Mouse (Mus musculus) CH12.LX (cell line): ENCODE measurements around the gene Hip1r. TPM values are rescaled to one million over a fixed set of nuclear protein-coding genes. Genes with fewer than 3 reads are reported as not detected.

Source experiments
- DNase-seq: peaks from one replicate; pipeline ENCODE4 v3.0.0-alpha.2; 2013; ENCODE audit errors: extremely low read depth
- H3K27ac ChIP-seq: 2 replicates; pipeline ENCODE4 v1.5.1; 2012; ENCODE audit warnings: low read depth, mild to moderate bottlenecking, control low read depth, moderate library complexity; ENCODE audit not compliant: insufficient read depth
- H3K27me3 ChIP-seq: replicated peaks from 2 replicates; pipeline ENCODE3; 2012; ENCODE audit warnings: inconsistent platforms
- H3K36me3 ChIP-seq, 2 experiments: replicated peaks in 1 of 2; 2 replicates each; pipeline versions ENCODE3 to v1.6.1; 2012; ENCODE audit warnings: inconsistent platforms in 1 of 2, low read length in 1 of 2, mild to moderate bottlenecking in 1 of 2, mixed read lengths in 1 of 2, moderate library complexity in 1 of 2; ENCODE audit not compliant: control insufficient read depth in 1 of 2, insufficient read depth in 1 of 2
- H3K4me1 ChIP-seq, 2 experiments: 2 replicates each; pipeline ENCODE4 v1.6.1; 2012; ENCODE audit warnings: inconsistent platforms in 1 of 2, moderate library complexity in 1 of 2; ENCODE audit not compliant: insufficient read depth in 2 of 2, control insufficient read depth in 1 of 2
- H3K4me2 ChIP-seq: 2 replicates; pipeline ENCODE4 v1.6.1; 2012; ENCODE audit warnings: low read depth, mild to moderate bottlenecking, control low read depth; ENCODE audit not compliant: poor library complexity, insufficient read depth, severe bottlenecking
- H3K4me3 ChIP-seq, 3 experiments: fragments of 150-350 bp in 1 of 3; sonication (generic) in 1 of 3; replicated peaks in 1 of 3; 2 replicates each; pipeline versions ENCODE3 to v1.5.1; 2011 to 2012; ENCODE audit warnings: low read depth in 2 of 3, low read length in 2 of 3, mild to moderate bottlenecking in 2 of 3, moderate library complexity in 2 of 3, control low read depth in 1 of 3, improper control_type of control experiment in 1 of 3, inconsistent platforms in 1 of 3, mixed read lengths in 1 of 3; ENCODE audit not compliant: poor library complexity in 1 of 3
- H3K79me2 ChIP-seq: replicated peaks from 2 replicates; pipeline ENCODE4 v1.6.1; 2012; ENCODE audit warnings: mild to moderate bottlenecking, moderate library complexity; ENCODE audit not compliant: control insufficient read depth, poor library complexity, insufficient read depth, severe bottlenecking; ENCODE audit errors: extremely low read depth
- H3K9ac ChIP-seq: 2 replicates; pipeline ENCODE4 v1.6.1; 2012; ENCODE audit warnings: low read depth, mild to moderate bottlenecking, control low read depth, moderate library complexity; ENCODE audit not compliant: insufficient read depth
- H3K9me3 ChIP-seq: replicated peaks from 2 replicates; pipeline ENCODE3; 2012; ENCODE audit warnings: low read length, inconsistent platforms, mixed read lengths
- CHD2 ChIP-seq: IDR thresholded peaks from 2 replicates; pipeline ENCODE4 v1.6.1; 2011; ENCODE audit warnings: low read length, improper control_type of control experiment
- E2F4 ChIP-seq: IDR thresholded peaks from 2 replicates; pipeline ENCODE4 v1.6.1; 2011; ENCODE audit warnings: low read depth, low read length, improper control_type of control experiment; ENCODE audit not compliant: insufficient replicate concordance
- ELF1 ChIP-seq: IDR thresholded peaks from 2 replicates; pipeline ENCODE4 v1.6.1; 2014; ENCODE audit warnings: low read depth, mild to moderate bottlenecking, inconsistent platforms, low read length, improper control_type of control experiment
- EP300 ChIP-seq: IDR thresholded peaks from 2 replicates; pipeline ENCODE4 v1.6.1; 2011; ENCODE audit warnings: low read length, improper control_type of control experiment
- ETS1 ChIP-seq: conservative IDR thresholded peaks from 2 replicates; pipeline ENCODE4 v1.6.1; 2012; ENCODE audit warnings: low read depth, mild to moderate bottlenecking, inconsistent platforms, low read length, improper control_type of control experiment, moderate library complexity
- IRF4 ChIP-seq: IDR thresholded peaks from 2 replicates; pipeline ENCODE4 v1.6.1; 2014; ENCODE audit warnings: low read depth, mild to moderate bottlenecking, inconsistent platforms, low read length, improper control_type of control experiment
- JUN ChIP-seq: IDR thresholded peaks from 2 replicates; pipeline ENCODE4 v1.6.1; 2011; ENCODE audit warnings: low read depth, mild to moderate bottlenecking, low read length, improper control_type of control experiment, moderate library complexity; ENCODE audit not compliant: insufficient read depth
- JUND ChIP-seq: conservative IDR thresholded peaks from 2 replicates; pipeline ENCODE4 v1.6.1; 2011; ENCODE audit warnings: low read depth, low read length, improper control_type of control experiment
- MAFK ChIP-seq: IDR thresholded peaks from 2 replicates; pipeline ENCODE4 v1.6.1; 2011; ENCODE audit warnings: low read length, improper control_type of control experiment; ENCODE audit not compliant: insufficient replicate concordance
- MAX ChIP-seq: IDR thresholded peaks from 2 replicates; pipeline ENCODE4 v1.6.1; 2011; ENCODE audit warnings: low read length, improper control_type of control experiment
- MEF2A ChIP-seq: IDR thresholded peaks from 2 replicates; pipeline ENCODE4 v1.6.1; 2014; ENCODE audit warnings: low read depth, mild to moderate bottlenecking, inconsistent platforms, low read length, improper control_type of control experiment, borderline replicate concordance
- MXI1 ChIP-seq: IDR thresholded peaks from 2 replicates; pipeline ENCODE4 v1.6.1; 2011; ENCODE audit warnings: mild to moderate bottlenecking, low read depth, low read length, improper control_type of control experiment
- MYC ChIP-seq: IDR thresholded peaks from 2 replicates; pipeline ENCODE4 v1.6.1; 2011; ENCODE audit warnings: low read depth, mild to moderate bottlenecking, improper control_type of control experiment, low read length
- NELFE ChIP-seq: IDR thresholded peaks from 2 replicates; pipeline ENCODE4 v1.6.1; 2011; ENCODE audit warnings: low read depth, low read length, improper control_type of control experiment
- POLR2AphosphoS2 ChIP-seq: IDR thresholded peaks from 2 replicates; pipeline ENCODE4 v1.6.1; 2011; ENCODE audit warnings: low read depth, low read length, improper control_type of control experiment
- RAD21 ChIP-seq: IDR thresholded peaks from 2 replicates; pipeline ENCODE4 v1.6.1; 2011; ENCODE audit warnings: low read depth, mild to moderate bottlenecking, low read length, improper control_type of control experiment, moderate library complexity
- SIN3A ChIP-seq: IDR thresholded peaks from 2 replicates; pipeline ENCODE4 v1.6.1; 2012; ENCODE audit warnings: low read length, improper control_type of control experiment, inconsistent platforms
- SMC3 ChIP-seq: IDR thresholded peaks from 2 replicates; pipeline ENCODE4 v1.6.1; 2011; ENCODE audit warnings: low read depth, low read length, improper control_type of control experiment
- TBP ChIP-seq: conservative IDR thresholded peaks from 2 replicates; pipeline ENCODE4 v1.6.1; 2011; ENCODE audit warnings: low read depth, low read length, improper control_type of control experiment
- TCF12 ChIP-seq: IDR thresholded peaks from 2 replicates; pipeline ENCODE4 v1.6.1; 2014; ENCODE audit warnings: low read depth, mild to moderate bottlenecking, inconsistent platforms, low read length, improper control_type of control experiment
- ZC3H11A ChIP-seq: IDR thresholded peaks from 2 replicates; pipeline ENCODE4 v1.6.1; 2012; ENCODE audit warnings: low read depth, mild to moderate bottlenecking, inconsistent platforms, low read length, improper control_type of control experiment
- ZKSCAN1 ChIP-seq: IDR thresholded peaks from 2 replicates; pipeline ENCODE4 v1.6.1; 2012; ENCODE audit warnings: low read depth, inconsistent platforms, low read length, improper control_type of control experiment, borderline replicate concordance
- ZNF384 ChIP-seq: IDR thresholded peaks from 2 replicates; pipeline ENCODE4 v1.6.1; 2012; ENCODE audit warnings: low read depth, low read length, improper control_type of control experiment, inconsistent platforms
- dilution Hi-C: fragments of 300-500 bp; cut with MboI; formaldehyde crosslinking; loops from 2 replicates; pipeline ENCODE4 v1.14.3; 2020; ENCODE audit warnings: low sequenced_read_pairs; ENCODE audit not compliant: extremely low pct_unique_long_range_greater_than_20kb, extremely low pct_ligation_motif_present
- in situ Hi-C: fragments of 300-500 bp; cut with MboI; formaldehyde crosslinking; loops from 3 replicates; pipeline ENCODE4 v1.14.3; 2019; ENCODE audit warnings: low sequenced_read_pairs, low pct_ligation_motif_present, low pct_unique_long_range_greater_than_20kb, mixed read lengths
- polyA plus RNA-seq: library from polyadenylated mRNA; unstranded; fragments of >175 nt; gene quantifications from 2 replicates; pipeline ENCODE4 v1.2.1, GENCODE M21; 2012; ENCODE audit warnings: low read depth; ENCODE audit not compliant: insufficient read length
- total RNA-seq, 2 experiments: library from RNA; depleted of rRNA; stranded (reverse); fragments of 300-350 nt in 1 of 2; fragments of >200 nt in 1 of 2; gene quantifications; 2 replicates each; pipeline ENCODE4 v1.2.3; 2012 to 2014

Hip1r gene
- total and polyA plus RNA-seq, 3 experiments: 26.1 to 49.8 (median 44.7) TPM

DNA sequence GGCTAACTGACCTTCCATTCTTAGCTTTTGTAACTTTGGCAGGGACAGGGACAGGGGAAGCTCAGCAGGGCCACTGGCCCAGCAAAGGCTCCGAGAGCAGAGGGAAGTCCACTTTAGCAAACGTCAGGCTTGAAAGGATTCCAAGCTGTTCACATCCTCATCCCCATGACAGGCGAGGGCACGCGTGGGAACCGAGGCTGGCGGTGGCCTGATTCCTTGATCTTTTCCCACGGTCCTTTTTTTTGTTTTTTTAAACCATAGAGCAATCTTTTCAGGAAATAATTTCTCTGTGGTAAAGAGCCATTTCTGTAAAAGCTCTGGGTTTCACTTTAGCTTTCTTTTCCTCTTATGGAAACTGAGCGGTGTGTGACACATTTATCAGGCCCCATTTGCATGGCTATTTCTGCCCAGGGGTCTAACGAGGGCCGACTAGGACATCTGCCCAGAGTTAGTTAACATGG, 41.4 kb downstream of the Hip1r start (continued):
- no peak for TF ChIP-seq CHD2
- TF ChIP-seq TBP: peak; percentile 61; the same call in 1 of the 2 replicates
- peak; percentile 89 for TF ChIP-seq ZNF384
- TF ChIP-seq ZC3H11A: no peak

DNA sequence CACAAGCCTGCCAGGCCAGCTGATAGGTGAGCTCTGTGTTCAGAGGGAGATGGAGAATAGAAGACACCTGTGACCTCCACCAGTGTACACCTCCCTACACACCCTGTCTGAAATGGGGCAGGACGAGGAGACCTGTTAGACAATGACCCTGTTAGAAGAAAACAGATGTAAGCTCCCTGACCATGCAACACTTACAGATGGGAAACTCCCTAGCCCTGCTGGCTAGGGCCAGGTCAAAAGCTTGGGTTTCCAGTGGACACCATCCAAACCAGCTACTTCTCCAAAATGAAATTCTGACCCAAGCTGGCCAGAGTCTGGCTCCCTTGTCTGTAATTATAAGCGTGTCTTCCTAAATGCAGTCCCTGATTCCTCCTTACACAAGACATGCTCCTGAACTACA, 42.3 kb downstream of the Hip1r start:
- H3K4me2 ChIP-seq: peak overlapping the region; percentile 49; the same call in 1 of the 2 replicates
- H3K36me3 ChIP-seq: peaks cover 0 to 35% of the 10 kb centered on the region in 2 experiments
- H3K27me3 ChIP-seq: no peaks in the 10 kb centered on the region
- no peaks in the 10 kb centered on the region for H3K9me3 ChIP-seq
- TF ChIP-seq MAFK (no peak), RAD21 (no peak; the same call in 1 of the 2 replicates), MAX (no peak), SIN3A (no peak), MXI1 (no peak), POLR2AphosphoS2 (no peak), ETS1 (peak; percentile 46; the same call in 1 of the 2 replicates), MEF2A (no peak; the same call in 1 of the 2 replicates), E2F4 (no peak), ZKSCAN1 (no peak), JUN (no peak), IRF4 (peak; percentile 24), TCF12 (0 out of 2 replicates have a peak, but pooled peaks have one; percentile 34), JUND (no peak), SMC3 (no peak), EP300 (peak; percentile 41; the same call in 1 of the 2 replicates), ZC3H11A (no peak), ELF1 (no peak), MYC (0 out of 2 replicates have a peak, but pooled peaks have one; percentile 25), NELFE (no peak)
- H3K4me3 ChIP-seq: no peak overlapping the region
- DNase-seq: no peak
- dilution Hi-C loops: no loop called here
- peaks cover 56 to 94% of the 10 kb centered on the region in 2 experiments for H3K4me1 ChIP-seq
- in situ Hi-C loops: no loop called here
- peak overlapping the region; percentile 12; the same call in 1 of the 2 replicates for H3K9ac ChIP-seq
- H3K79me2 ChIP-seq: peaks cover 20% of the 10 kb centered on the region
- H3K27ac ChIP-seq: peak overlapping the region; percentile 76
